Mouse (Mus musculus): Measurements from ENCODE around the gene Nol8. TPM values are rescaled to one million over a fixed set of nuclear protein-coding genes. Genes with fewer than 3 reads are reported as not detected.

Nol8 gene
- polyA plus RNA-seq, 1 experiment from 2014 or later = 27.8 TPM

DNA sequence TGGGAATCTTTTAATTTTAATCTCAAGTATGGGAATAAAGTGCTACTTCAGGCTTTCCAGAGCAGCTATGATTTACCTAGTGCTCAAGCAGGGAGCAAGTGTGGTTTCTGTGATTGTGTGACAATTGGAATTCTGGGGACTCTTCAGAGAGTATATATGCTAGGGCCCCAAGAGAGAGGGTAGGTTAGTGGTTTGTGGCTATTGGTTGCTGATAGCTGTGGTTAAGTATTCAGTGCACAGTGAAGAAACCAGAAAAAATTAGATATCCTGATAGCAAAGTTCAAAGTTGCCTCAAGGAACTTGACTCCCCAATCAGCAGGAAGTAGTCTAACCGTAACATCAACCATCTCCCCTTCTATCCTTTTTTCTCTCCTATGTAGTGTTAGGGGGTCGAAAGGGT is 24.9 kb downstream of the Nol8 start:
- H3K27me3 ChIP-seq (ENCODE audit: control insufficient read depth, insufficient read depth, low read length) = no peaks in the 10 kb centered on the region
- 90% methylated on average over 2 of the region's 2 CpGs for whole genome bisulfite sequencing

DNA sequence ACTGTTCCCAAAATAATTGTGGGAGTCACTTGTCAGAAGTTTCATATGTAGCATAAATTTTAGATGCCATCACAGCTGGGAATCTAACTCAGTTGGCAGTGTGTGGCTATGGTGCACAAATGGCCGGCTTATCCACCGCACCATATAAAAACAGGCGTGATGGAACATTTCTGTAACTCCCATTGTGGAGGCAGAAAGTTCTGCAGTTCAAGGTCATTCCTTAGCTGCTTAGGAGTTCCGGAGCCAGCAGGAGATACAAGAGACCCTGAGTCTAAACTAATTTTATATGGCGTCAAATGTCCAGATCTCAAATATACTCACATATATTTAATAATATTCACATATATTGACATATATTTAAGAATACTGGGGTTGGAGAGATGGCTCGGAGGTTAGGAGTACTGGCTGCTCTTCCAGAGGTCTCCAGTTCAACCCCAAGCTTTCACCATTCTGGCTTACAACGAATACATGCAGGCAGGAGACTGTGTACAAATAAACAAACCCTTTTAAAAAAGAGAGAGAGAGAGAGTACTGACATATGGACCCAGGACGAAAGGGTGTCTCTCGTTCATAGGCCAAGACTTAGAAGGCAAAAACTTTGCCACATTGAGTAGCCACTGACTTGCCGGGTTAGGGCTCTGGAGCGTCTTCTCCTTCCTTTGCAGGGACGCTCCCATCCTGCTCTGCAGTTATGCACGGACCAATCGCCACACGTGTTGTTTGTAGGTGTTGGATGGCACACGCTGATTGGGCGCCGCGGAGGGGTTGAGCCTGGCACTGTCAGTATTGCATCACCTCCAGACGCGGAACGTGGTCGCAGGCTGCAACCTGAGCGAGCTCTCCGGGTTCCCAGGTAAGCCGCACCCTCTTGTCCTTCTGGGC is 28.7 kb downstream of the Nol8 start, which contains the start of gene Iars:
Iars (plus strand) TSS at position 750 of the 882 bp plus-strand sequence.
- no peaks in the 10 kb centered on the region for H3K27me3 ChIP-seq (ENCODE audit: control insufficient read depth, insufficient read depth, low read length)
- peak; percentile 99 for DNase-seq (ENCODE audit: low spot score)
- peak; percentile 100 for ATAC-seq (ENCODE audit: low FRiP score)
- H3K4me1 ChIP-seq (replicated peaks; ENCODE audit: control insufficient read depth, insufficient read depth, low read length) = no peaks in the 10 kb centered on the region
- no peaks in the 10 kb centered on the region for H3K36me3 ChIP-seq (ENCODE audit: control insufficient read depth, insufficient read depth, low read length)
- peak within 1 kb of the TSS; percentile 86 for H3K9ac ChIP-seq (ENCODE audit: low read depth, low read length)
- no peak within 1 kb of the TSS for H3K27ac ChIP-seq (ENCODE audit: low read depth, low read length)
- H3K4me3 ChIP-seq (ENCODE audit: low read depth, low read length) = peak within 1 kb of the TSS; percentile 92
- peak within 1 kb of the TSS; percentile 90 for H3K4me2 ChIP-seq (replicated peaks; ENCODE audit: low read depth, low read length)
- no peaks in the 10 kb centered on the region for H3K9me3 ChIP-seq (ENCODE audit: control insufficient read depth, low read length)
- 6% methylated on average over 26 of the region's 26 CpGs for WGBS

More for the DNA sequence above, 24.9 kb downstream of the Nol8 start:
- Histone ChIP-seq H3K4me3 (ENCODE audit: low read depth, low read length) (no peak overlapping the region), H3K9ac (ENCODE audit: low read depth, low read length) (no peak overlapping the region), H3K27ac (ENCODE audit: low read depth, low read length) (no peak overlapping the region), H3K4me1 (replicated peaks; ENCODE audit: control insufficient read depth, insufficient read depth, low read length) (no peaks in the 10 kb centered on the region), H3K36me3 (ENCODE audit: control insufficient read depth, insufficient read depth, low read length) (no peaks in the 10 kb centered on the region), H3K4me2 (replicated peaks; ENCODE audit: low read depth, low read length) (no peak overlapping the region), H3K9me3 (ENCODE audit: control insufficient read depth, low read length) (no peaks in the 10 kb centered on the region)
- ATAC-seq (ENCODE audit: low FRiP score) = no peak
- DNase-seq (ENCODE audit: low spot score) = no peak

DNA sequence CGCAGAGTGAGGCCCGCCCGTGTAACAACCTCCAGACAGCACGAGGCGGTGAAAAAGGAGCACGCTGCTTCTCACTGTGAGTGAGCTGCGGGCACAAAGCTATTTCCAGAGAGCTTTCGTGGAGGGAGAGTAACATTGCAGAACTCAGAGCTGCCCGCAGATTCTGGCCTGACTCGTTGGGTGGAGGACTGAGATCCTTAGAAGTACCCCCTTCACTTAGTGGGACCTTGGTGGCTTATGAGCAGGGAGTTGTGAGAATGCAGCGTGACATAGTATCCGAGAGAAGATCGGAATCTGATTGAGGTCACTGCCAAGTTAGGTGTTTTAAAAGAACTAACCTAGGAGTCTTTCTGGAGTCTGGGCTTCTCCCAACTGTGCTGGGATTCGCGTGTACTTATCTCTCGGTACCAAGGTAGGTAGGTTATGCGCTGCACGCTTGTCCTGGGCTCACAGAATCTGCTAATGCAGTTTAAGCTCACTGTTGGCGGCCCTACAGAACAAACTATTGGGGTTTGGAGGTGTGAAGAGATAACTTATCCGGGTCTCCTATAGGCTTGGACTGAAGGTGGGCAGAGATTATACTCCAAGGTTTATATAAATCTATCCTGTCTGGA is 29.5 kb downstream of the Nol8 start:
- WGBS = under 1% methylated on average over 20 of the region's 20 CpGs
- no peak overlapping the region for H3K27ac ChIP-seq (ENCODE audit: low read depth, low read length)
- ATAC-seq (ENCODE audit: low FRiP score) = peak; percentile 71

DNA sequence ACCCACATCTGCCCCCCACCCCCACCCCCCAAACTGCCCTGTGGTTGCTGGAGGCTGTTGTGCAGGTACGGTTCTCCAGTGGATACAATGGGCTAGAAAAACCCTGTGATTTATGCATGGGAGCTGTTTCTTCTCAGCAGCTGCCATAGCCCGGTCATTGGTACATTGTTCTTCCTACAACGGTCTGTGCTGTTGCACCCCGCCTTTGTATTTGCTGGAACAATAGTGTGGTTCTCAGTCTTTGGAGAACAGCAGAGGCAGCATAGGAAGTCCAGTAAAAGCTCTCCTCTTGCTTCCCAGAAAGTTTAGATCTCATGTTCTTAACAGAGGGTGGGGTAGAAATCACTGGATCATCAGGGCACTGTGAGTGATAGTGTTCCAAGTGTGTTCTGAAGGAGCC is 31.4 kb downstream of the Nol8 start:
- Histone ChIP-seq H3K27ac (ENCODE audit: low read depth, low read length) (no peak overlapping the region), H3K36me3 (ENCODE audit: control insufficient read depth, insufficient read depth, low read length) (0 out of 2 replicates have a peak, but pooled peaks cover 2% of the 10 kb centered on the region), H3K4me2 (replicated peaks; ENCODE audit: low read depth, low read length) (no peak overlapping the region), H3K4me3 (ENCODE audit: low read depth, low read length) (no peak overlapping the region), H3K4me1 (replicated peaks; ENCODE audit: control insufficient read depth, insufficient read depth, low read length) (no peaks in the 10 kb centered on the region), H3K27me3 (ENCODE audit: control insufficient read depth, insufficient read depth, low read length) (no peaks in the 10 kb centered on the region), H3K9ac (ENCODE audit: low read depth, low read length) (no peak overlapping the region), H3K9me3 (ENCODE audit: control insufficient read depth, low read length) (no peaks in the 10 kb centered on the region)
- 52% methylated on average over 4 of the region's 4 CpGs for WGBS
- ATAC-seq (ENCODE audit: low FRiP score) = no peak
- DNase-seq (ENCODE audit: low spot score) = no peak

More for the DNA sequence above, 29.5 kb downstream of the Nol8 start:
- no peaks in the 10 kb centered on the region for H3K4me1 ChIP-seq (replicated peaks; ENCODE audit: control insufficient read depth, insufficient read depth, low read length)
- no peaks in the 10 kb centered on the region for H3K9me3 ChIP-seq (ENCODE audit: control insufficient read depth, low read length)
- no peaks in the 10 kb centered on the region for H3K36me3 ChIP-seq (ENCODE audit: control insufficient read depth, insufficient read depth, low read length)
- peak overlapping the region; percentile 92 for H3K4me3 ChIP-seq (ENCODE audit: low read depth, low read length)
- H3K4me2 ChIP-seq (replicated peaks; ENCODE audit: low read depth, low read length) = peak overlapping the region; percentile 90
- H3K27me3 ChIP-seq (ENCODE audit: control insufficient read depth, insufficient read depth, low read length) = no peaks in the 10 kb centered on the region
- DNase-seq (ENCODE audit: low spot score) = no peak
- H3K9ac ChIP-seq (ENCODE audit: low read depth, low read length) = peak overlapping the region; percentile 86

DNA sequence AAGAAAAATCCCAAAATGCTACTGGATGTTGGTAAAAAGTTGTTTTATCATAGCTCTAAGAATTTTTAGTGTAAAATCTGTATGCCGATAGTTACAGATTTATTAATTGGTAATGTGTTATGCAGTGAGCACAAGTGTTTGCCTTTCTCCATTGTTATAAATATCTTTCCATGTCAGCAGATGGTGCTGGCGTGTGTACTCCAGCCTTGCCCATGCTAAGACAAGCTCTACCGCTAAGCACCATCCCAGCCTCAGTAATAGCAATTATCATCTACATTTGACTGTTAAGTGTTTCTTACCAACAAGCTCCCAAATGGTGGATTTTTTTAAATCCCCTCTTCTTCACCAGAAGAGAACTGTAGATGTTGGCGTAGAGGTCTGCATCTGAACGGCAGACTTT is 38.2 kb downstream of the Nol8 start:
- Histone ChIP-seq H3K4me1 (replicated peaks; ENCODE audit: control insufficient read depth, insufficient read depth, low read length) (no peaks in the 10 kb centered on the region), H3K9ac (ENCODE audit: low read depth, low read length) (no peak overlapping the region), H3K27ac (ENCODE audit: low read depth, low read length) (no peak overlapping the region), H3K36me3 (ENCODE audit: control insufficient read depth, insufficient read depth, low read length) (0 out of 2 replicates have a peak, but pooled peaks cover 12% of the 10 kb centered on the region), H3K27me3 (ENCODE audit: control insufficient read depth, insufficient read depth, low read length) (no peaks in the 10 kb centered on the region), H3K4me3 (ENCODE audit: low read depth, low read length) (no peak overlapping the region), H3K9me3 (ENCODE audit: control insufficient read depth, low read length) (no peaks in the 10 kb centered on the region), H3K4me2 (replicated peaks; ENCODE audit: low read depth, low read length) (no peak overlapping the region)
- ATAC-seq (ENCODE audit: low FRiP score) (no peak), DNase-seq (ENCODE audit: low spot score) (no peak)
- 96% methylated on average over 5 of the region's 5 CpGs for WGBS

DNA sequence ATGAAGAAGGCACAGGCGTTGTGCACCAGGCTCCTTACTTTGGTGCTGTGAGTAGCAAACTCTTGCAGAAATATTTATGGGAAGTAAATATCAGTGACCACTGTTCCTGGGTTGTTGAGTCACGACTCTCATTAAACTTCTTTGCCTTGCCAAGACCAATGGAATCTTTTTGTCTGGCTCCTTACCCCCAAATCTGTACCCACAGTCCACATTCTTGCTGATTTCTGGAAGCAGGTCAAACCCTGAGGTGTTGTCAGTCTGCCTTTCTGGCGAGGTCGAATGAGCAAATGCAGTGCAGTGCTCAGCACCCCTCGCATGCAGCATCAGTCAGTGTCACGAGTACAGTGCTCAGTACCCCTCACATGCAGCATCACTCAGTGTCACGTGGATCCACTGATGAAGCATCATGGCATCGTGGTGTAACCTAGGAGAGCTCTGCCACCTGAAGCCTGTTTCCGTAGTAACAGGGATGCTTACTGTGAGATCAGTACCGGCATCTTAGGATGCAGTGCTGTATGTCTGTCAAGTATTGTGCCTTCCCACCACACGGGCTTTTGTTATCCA is 50.4 kb downstream of the Nol8 start:
- Histone ChIP-seq H3K27me3 (ENCODE audit: control insufficient read depth, insufficient read depth, low read length) (no peaks in the 10 kb centered on the region), H3K36me3 (ENCODE audit: control insufficient read depth, insufficient read depth, low read length) (no peaks in the 10 kb centered on the region), H3K27ac (ENCODE audit: low read depth, low read length) (no peak overlapping the region), H3K4me2 (replicated peaks; ENCODE audit: low read depth, low read length) (no peak overlapping the region), H3K4me3 (ENCODE audit: low read depth, low read length) (no peak overlapping the region), H3K9ac (ENCODE audit: low read depth, low read length) (no peak overlapping the region), H3K9me3 (ENCODE audit: control insufficient read depth, low read length) (no peaks in the 10 kb centered on the region), H3K4me1 (replicated peaks; ENCODE audit: control insufficient read depth, insufficient read depth, low read length) (peaks cover 3% of the 10 kb centered on the region; the same call in 1 of the 2 replicates)
- DNase-seq (ENCODE audit: low spot score) = no peak
- WGBS = 91% methylated on average over 11 of the region's 11 CpGs
- no peak for ATAC-seq (ENCODE audit: low FRiP score)

DNA sequence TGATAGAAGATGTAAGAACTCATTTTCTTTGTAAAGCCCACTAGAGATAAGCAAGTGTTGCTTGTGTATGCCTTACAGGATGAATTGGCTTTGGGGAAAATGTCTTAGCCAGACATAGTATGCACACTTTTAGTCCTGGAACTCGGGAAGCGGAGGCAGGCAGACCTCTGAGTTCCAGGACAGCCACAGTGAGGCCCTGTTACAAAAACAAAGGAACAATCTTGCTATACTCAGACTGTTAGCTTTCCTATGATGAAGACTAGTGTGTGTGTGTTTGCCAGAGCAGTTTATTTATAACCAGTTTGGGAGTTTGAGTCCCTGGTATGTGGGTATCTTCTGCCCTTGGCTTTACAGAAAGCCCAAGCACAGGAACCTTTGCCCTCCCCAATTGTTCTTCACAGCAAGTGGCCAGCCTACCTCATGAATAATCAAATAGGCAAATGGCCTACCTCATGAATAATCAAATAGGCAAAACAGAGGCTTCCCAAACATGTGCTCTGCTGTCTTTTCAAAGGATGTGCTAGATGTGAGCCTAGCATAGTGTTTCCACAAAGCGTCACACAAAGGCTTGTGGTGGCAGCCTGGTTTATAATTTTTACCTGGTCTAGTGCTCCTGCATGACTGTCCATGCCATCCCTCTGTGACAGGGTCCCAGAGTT is 53.3 kb downstream of the Nol8 start:
- no peaks in the 10 kb centered on the region for H3K9me3 ChIP-seq (ENCODE audit: control insufficient read depth, low read length)
- peaks cover 7% of the 10 kb centered on the region; the same call in 1 of the 2 replicates for H3K36me3 ChIP-seq (ENCODE audit: control insufficient read depth, insufficient read depth, low read length)
- H3K27ac ChIP-seq (ENCODE audit: low read depth, low read length) = peak overlapping the region; percentile 70; the same call in 1 of the 2 replicates
- DNase-seq (ENCODE audit: low spot score) = peak; percentile 77
- WGBS = 73% methylated on average over 3 of the region's 3 CpGs
- no peaks in the 10 kb centered on the region for H3K27me3 ChIP-seq (ENCODE audit: control insufficient read depth, insufficient read depth, low read length)
- no peak overlapping the region for H3K4me3 ChIP-seq (ENCODE audit: low read depth, low read length)
- no peak overlapping the region for H3K9ac ChIP-seq (ENCODE audit: low read depth, low read length)
- ATAC-seq (ENCODE audit: low FRiP score) = peak; percentile 87
- H3K4me2 ChIP-seq (replicated peaks; ENCODE audit: low read depth, low read length) = no peak overlapping the region
- peaks cover 3% of the 10 kb centered on the region; the same call in 1 of the 2 replicates for H3K4me1 ChIP-seq (replicated peaks; ENCODE audit: control insufficient read depth, insufficient read depth, low read length)

DNA sequence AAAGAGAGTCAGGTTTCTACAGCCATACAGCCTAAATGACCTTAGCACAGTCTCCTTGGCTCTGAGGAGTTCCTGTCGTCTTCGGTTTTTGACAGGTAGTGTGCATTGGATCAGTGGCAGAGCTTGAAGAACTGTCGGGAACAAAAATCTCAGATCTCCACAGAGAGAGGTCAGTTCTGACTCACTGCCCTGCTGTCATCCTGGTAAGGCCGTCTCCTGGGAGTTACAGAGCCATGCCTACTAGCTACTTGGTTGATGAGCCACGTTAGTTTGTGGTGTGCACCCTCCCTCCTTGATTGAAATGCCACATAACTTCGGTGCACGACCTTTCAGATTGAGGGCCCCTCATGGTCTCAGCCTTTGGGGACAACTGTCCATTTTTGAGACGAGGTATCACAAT is 55.4 kb downstream of the Nol8 start:
- ATAC-seq (ENCODE audit: low FRiP score) (no peak), DNase-seq (ENCODE audit: low spot score) (no peak)
- Histone ChIP-seq H3K27me3 (ENCODE audit: control insufficient read depth, insufficient read depth, low read length) (no peaks in the 10 kb centered on the region), H3K9ac (ENCODE audit: low read depth, low read length) (no peak overlapping the region), H3K4me2 (replicated peaks; ENCODE audit: low read depth, low read length) (no peak overlapping the region), H3K36me3 (ENCODE audit: control insufficient read depth, insufficient read depth, low read length) (peaks cover 15% of the 10 kb centered on the region; the same call in 1 of the 2 replicates), H3K9me3 (ENCODE audit: control insufficient read depth, low read length) (no peaks in the 10 kb centered on the region), H3K4me3 (ENCODE audit: low read depth, low read length) (no peak overlapping the region), H3K4me1 (replicated peaks; ENCODE audit: control insufficient read depth, insufficient read depth, low read length) (peaks cover 3% of the 10 kb centered on the region; the same call in 1 of the 2 replicates), H3K27ac (ENCODE audit: low read depth, low read length) (no peak overlapping the region)
- 91% methylated on average over 8 of the region's 8 CpGs for WGBS
